Mouse (Mus musculus): ENCODE data around the gene Acp7. TPM values are rescaled to one million over a fixed set of nuclear protein-coding genes. Genes with fewer than 3 reads are reported as not detected.
"Not testable (repeated sequence)": the region's sequence is repeated elsewhere in the genome, so short reads cannot be mapped to it uniquely, and the experiment has no call there.

Gene Acp7
- polyA plus RNA-seq (2016; fragmentation: Nextera tagmentation; extraction: Ambion mirVana): not detected in 2 replicates

DNA sequence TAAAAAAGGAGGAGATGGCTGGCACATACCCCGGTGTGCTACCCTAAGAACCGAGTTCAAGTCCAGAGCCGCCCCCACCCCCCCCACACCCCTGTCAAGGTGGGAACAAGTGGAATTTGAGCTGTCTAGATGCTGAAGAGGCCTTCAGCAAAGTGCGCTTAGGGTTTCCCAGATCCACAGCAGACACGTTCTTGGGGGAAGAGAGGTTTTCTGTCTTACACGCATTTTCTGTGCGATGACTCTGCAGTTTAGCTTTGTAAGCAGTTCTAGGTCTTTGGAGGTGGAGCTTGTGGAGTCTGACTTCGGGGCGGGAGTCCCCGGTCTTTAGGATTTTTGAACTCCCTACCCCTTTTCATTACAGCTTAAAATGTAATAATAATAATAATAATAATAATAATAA lies at the start of gene Acp7:
Acp7 (minus strand) TSS at position 260 of the 400 bp plus-strand sequence.
- Histone ChIP-seq H3K27me3 (peaks cover 39% of the 10 kb centered on the region), H3K4me3 (peak within 1 kb of the TSS; percentile 25), H3K4me2 (replicated peaks) (peak within 1 kb of the TSS; percentile 43), H3K4me1 (0 out of 2 replicates have a peak, but pooled peaks cover 12% of the 10 kb centered on the region), H3K9ac (replicated peaks) (no peak within 1 kb of the TSS), H3K27ac (replicated peaks) (no peak within 1 kb of the TSS), H3K9me3 (no peaks in the 10 kb centered on the region), H3K36me3 (no peaks in the 10 kb centered on the region)
- ATAC-seq (ENCODE audit: low FRiP score, low read depth): no peak
- WGBS: 28% methylated on average over 10 of the region's 10 CpGs

DNA sequence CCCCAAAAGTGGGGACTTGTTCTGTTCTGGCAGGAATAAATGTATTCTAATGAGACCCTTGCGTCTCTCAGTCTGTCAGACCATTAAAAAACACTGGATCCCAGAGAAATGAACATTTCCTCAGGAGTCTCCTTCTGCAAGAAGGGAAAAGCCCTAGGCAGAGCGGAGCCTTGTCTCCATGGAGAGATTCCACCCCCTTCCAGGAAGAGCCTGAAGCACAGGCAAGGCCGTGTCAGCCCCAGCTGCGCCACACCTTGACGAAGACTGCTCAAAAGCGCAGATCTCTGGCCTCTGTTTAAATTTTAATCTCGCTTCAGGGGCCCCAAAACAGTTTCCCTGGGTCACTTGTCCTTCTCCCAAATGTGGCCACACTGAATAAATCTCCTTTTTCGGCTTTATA lies 46.5 kb upstream of the Acp7 start:
- H3K4me1 ChIP-seq: no peaks in the 10 kb centered on the region
- H3K4me2 ChIP-seq (replicated peaks): no peak overlapping the region
- H3K9ac ChIP-seq (replicated peaks): no peak overlapping the region
- H3K27me3 ChIP-seq: no peaks in the 10 kb centered on the region
- no peaks in the 10 kb centered on the region for H3K9me3 ChIP-seq
- no peak overlapping the region for H3K4me3 ChIP-seq
- 89% methylated on average over 8 of the region's 8 CpGs for WGBS
- H3K27ac ChIP-seq (replicated peaks): no peak overlapping the region
- no peaks in the 10 kb centered on the region for H3K36me3 ChIP-seq
- ATAC-seq (ENCODE audit: low FRiP score, low read depth): no peak

DNA sequence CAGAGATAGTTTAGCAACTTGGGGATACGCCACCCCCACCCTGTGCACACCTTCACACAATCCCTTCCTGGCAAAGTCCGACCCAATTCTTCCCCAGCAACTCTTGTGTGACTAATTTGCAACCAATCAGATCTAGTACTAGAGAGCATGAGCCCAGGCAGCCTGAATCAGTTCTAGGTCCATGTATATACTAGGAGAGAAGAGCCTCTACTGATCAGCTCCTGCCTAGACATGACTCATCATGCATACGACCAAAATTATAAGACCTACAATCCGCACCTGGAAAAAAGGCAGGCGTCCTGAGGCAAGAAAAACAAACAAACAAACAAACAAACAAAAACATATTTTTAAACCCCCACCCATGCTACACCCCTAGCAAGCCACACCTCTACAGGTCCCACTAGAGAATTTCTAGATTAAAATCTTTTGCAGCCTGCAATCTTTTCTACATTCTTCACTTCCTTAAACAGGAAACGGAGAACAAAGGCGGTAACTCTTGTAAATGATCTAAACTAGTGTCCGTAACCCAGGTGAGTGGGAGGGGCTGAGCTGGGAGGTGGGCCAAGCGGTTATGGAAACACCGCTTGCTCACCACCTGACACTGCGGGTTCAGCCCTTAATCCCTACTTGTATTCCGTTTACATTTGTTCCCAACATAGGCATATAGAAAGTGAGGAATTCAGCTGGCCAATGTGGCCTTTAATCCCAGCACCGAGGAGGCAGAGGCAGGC lies 45.8 kb upstream of the Acp7 start:
- Histone ChIP-seq H3K4me2 (replicated peaks) (no peak overlapping the region), H3K4me3 (no peak overlapping the region), H3K36me3 (no peaks in the 10 kb centered on the region), H3K4me1 (no peaks in the 10 kb centered on the region), H3K9ac (replicated peaks) (no peak overlapping the region), H3K27ac (replicated peaks) (no peak overlapping the region), H3K27me3 (no peaks in the 10 kb centered on the region), H3K9me3 (no peaks in the 10 kb centered on the region)
- ATAC-seq (ENCODE audit: low FRiP score, low read depth): no peak
- 84% methylated on average over 13 of the region's 13 CpGs for WGBS

DNA sequence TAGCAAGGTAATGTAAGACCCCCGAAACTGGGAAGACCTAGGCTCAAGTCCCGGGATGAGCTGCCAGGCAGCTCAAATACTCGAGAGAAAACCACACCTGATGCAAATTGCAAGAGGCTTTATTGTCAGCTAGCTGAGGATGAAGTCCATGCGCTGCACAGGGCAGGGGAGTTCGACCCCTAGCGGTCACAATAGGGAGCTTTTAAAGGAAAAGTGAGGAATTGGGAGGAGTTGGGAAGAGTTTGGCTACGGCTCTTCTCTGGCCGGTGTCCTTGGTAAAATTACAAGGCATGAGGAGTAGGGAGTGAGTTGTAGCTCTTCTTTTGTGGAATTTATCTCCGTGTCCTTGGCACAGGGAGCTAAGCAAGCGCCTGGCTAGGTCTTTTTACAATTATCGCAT lies 44.6 kb upstream of the Acp7 start:
- ATAC-seq (ENCODE audit: low FRiP score, low read depth): no peak
- no peaks in the 10 kb centered on the region for H3K36me3 ChIP-seq
- H3K4me3 ChIP-seq: no peak overlapping the region
- H3K9ac ChIP-seq (replicated peaks): no peak overlapping the region
- no peak overlapping the region for H3K4me2 ChIP-seq (replicated peaks)
- no peak overlapping the region for H3K27ac ChIP-seq (replicated peaks)
- no peaks in the 10 kb centered on the region for H3K9me3 ChIP-seq
- WGBS: 47% methylated on average over 11 of the region's 11 CpGs
- H3K4me1 ChIP-seq: no peaks in the 10 kb centered on the region
- H3K27me3 ChIP-seq: no peaks in the 10 kb centered on the region

DNA sequence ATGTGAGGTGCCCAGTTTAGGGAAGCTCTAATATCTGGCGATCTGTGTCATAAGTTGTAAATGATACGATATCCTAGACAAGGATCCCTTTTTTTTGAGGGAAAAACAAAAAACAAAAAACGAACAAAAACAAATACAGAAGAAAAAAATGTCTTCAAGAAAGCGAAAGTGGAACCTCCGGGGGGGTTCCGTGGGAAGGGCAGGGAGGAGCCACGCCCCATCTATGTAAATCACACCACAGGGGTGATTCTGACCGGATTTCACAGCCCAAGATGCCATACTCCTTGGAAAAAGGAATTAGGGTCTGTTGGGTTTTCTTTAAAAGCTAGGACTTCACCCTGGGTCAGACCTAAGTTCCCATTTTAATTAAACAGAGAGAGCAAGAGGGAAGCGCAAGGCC lies 43.9 kb upstream of the Acp7 start:
- Histone ChIP-seq H3K27ac (replicated peaks) (no peak overlapping the region), H3K4me3 (no peak overlapping the region), H3K4me2 (replicated peaks) (no peak overlapping the region), H3K9me3 (no peaks in the 10 kb centered on the region), H3K36me3 (no peaks in the 10 kb centered on the region), H3K27me3 (no peaks in the 10 kb centered on the region), H3K9ac (replicated peaks) (no peak overlapping the region), H3K4me1 (no peaks in the 10 kb centered on the region)
- WGBS: 82% methylated on average over 9 of the region's 9 CpGs
- ATAC-seq (ENCODE audit: low FRiP score, low read depth): no peak

DNA sequence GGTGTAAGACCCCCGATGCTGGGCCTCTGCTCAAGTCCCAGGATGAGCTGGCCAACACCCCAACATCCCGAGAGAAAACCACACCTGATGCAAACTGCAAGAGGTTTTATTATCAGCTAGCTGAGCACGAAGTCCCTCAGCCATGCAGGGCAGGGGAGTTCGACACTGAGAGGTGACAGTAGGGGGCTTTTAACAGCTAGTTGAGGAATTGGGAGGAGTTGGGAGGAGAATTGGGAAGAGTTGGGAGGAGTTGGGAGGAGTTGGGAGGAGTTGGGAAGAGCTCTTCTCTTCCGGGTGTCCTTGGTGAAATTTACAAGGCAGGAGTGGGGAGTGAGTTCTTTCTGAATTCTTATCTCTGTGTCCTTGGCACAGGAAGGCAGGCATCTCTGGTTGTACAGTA lies 41.7 kb upstream of the Acp7 start:
- not testable (repeated sequence) for H3K27me3 ChIP-seq; H3K27ac ChIP-seq (replicated peaks); ATAC-seq (ENCODE audit: low FRiP score, low read depth); H3K36me3 ChIP-seq; H3K4me3 ChIP-seq; H3K4me1 ChIP-seq; H3K9me3 ChIP-seq; H3K4me2 ChIP-seq (replicated peaks); H3K9ac ChIP-seq (replicated peaks)
- 80% methylated on average over 5 of the region's 5 CpGs for WGBS

DNA sequence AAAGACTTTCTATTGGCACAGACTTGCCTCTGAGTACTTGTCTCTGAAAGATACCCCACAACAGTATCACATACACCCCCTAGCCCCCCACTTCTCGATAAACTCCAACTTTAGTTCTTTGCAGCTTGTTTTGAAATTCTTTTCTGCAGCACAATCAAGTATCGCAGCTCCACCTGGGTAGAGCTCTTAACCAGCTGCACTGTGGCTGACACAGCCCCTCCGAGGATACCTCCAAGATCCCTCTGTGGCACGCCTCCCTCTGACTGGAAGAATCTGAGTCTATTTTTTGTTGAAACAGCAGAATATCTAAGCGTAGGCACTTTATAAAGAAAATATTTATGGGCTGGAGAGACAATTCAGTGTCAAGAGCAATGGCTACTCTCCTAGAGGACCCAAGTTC lies 41.1 kb upstream of the Acp7 start:
- H3K27ac ChIP-seq (replicated peaks): no peak overlapping the region
- no peak for ATAC-seq (ENCODE audit: low FRiP score, low read depth)
- no peaks in the 10 kb centered on the region for H3K27me3 ChIP-seq
- 91% methylated on average over 5 of the region's 5 CpGs for WGBS
- no peaks in the 10 kb centered on the region for H3K9me3 ChIP-seq
- no peaks in the 10 kb centered on the region for H3K36me3 ChIP-seq
- H3K4me3 ChIP-seq: no peak overlapping the region
- H3K4me2 ChIP-seq (replicated peaks): no peak overlapping the region
- no peak overlapping the region for H3K9ac ChIP-seq (replicated peaks)
- no peaks in the 10 kb centered on the region for H3K4me1 ChIP-seq

DNA sequence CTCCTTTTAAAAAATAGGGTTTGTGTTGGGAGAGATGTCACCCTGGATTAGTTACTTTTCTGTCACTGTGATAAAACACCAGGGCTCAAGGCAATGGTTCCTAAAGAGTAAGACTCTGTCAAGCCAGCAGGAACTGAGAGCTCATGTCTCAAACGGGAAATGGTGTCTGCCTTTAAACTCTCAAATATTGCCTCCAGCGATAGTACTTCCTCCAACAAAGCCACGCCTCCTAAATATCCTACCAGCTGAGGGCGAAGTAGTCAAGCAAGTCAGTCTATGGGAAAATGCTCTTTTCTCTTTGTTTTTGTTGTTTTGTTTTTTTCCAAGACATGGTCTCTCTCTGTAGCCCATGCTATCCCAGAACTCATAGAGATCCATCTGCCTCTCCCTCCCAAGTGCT lies 40.0 kb upstream of the Acp7 start:
- Histone ChIP-seq H3K4me3 (no peak overlapping the region), H3K4me2 (replicated peaks) (no peak overlapping the region), H3K36me3 (no peaks in the 10 kb centered on the region), H3K9ac (replicated peaks) (no peak overlapping the region), H3K9me3 (no peaks in the 10 kb centered on the region), H3K4me1 (peaks cover 1% of the 10 kb centered on the region; the same call in 1 of the 2 replicates), H3K27ac (replicated peaks) (no peak overlapping the region), H3K27me3 (no peaks in the 10 kb centered on the region)
- 84% methylated on average over 4 of the region's 4 CpGs for WGBS
- ATAC-seq (ENCODE audit: low FRiP score, low read depth): no peak

DNA sequence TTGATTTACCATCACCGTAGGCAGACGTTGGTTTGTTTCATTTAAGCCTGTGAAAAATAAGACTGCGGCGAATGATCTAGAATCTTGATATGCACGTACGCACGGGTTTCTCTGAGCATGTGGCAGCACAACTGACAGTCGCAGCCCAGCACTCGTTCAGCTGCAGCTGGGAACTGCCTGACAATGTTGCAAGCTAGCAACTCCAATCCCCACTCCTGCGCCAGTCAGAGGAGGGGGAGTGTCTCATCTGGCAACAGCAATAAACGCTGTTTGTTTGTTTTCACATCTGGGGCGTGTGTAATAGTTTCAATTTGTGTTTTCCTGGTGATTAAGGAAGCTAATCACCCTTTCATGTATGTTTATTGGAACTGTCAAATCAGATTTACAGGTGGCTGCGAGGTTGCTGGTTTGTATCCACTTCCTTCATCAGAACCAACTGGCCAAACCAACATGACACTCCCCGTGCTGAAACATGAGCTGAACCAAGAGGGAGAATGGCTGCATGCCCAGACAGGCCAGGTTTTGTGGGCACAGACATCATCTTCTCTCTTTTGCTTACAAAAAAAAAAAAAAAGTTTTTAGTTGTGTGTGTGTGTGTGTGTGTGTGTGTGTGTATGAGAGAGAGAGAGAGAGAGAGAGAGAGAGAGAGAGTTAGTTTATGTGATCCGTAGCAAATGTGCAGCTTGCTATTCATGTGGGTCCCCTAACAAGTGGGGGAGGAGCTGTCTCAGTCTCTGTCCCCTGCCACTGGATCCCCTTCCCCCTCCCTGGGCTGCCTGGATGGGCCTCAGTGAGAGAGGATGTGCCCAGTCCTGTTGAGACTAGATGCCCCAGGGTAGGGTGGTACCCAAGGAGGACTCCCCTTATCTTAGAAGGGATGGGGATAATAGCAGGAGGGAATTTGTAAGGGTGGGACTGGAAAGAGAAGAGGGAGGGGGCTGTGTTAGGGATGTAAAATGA lies 34.8 kb upstream of the Acp7 start:
- ATAC-seq (ENCODE audit: low FRiP score, low read depth): no peak
- H3K4me3 ChIP-seq: no peak overlapping the region
- H3K36me3 ChIP-seq: no peaks in the 10 kb centered on the region
- no peak overlapping the region for H3K27ac ChIP-seq (replicated peaks)
- no peak overlapping the region; the same call in 1 of the 2 replicates for H3K9ac ChIP-seq (replicated peaks)
- H3K4me1 ChIP-seq: peaks cover 3% of the 10 kb centered on the region; the same call in 1 of the 2 replicates
- H3K9me3 ChIP-seq: no peaks in the 10 kb centered on the region
- WGBS: 44% methylated on average over 15 of the region's 15 CpGs
- H3K4me2 ChIP-seq (replicated peaks): 0 out of 2 replicates have a peak overlapping the region, but pooled peaks have one; percentile 3
- 0 out of 2 replicates have a peak, but pooled peaks cover 3% of the 10 kb centered on the region for H3K27me3 ChIP-seq

DNA sequence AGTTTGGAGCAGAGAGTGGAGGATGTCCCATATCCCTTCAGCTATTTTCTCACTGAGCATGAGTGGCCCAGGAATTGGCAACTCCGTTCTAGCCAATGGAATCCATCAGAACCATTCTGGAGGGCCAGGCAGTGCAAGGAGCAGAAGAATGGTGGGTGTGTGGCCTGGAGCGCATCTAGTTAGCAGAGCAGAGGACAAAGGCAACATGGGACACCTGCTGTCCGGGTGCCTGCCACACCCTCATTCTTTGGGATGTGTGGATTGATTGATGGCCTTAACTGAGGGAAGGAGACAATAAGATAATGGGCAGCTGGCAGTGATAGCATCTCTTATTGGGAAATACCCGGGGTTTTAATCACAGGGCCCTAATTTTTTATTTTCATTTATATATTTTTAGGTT lies 25.3 kb upstream of the Acp7 start:
- ATAC-seq (ENCODE audit: low FRiP score, low read depth): no peak
- H3K9me3 ChIP-seq: no peaks in the 10 kb centered on the region
- H3K27ac ChIP-seq (replicated peaks): no peak overlapping the region
- H3K4me1 ChIP-seq: no peaks in the 10 kb centered on the region
- H3K36me3 ChIP-seq: no peaks in the 10 kb centered on the region
- H3K4me2 ChIP-seq (replicated peaks): no peak overlapping the region
- 73% methylated on average over 4 of the region's 4 CpGs for WGBS
- no peak overlapping the region for H3K9ac ChIP-seq (replicated peaks)
- no peak overlapping the region for H3K4me3 ChIP-seq
- H3K27me3 ChIP-seq: no peaks in the 10 kb centered on the region

DNA sequence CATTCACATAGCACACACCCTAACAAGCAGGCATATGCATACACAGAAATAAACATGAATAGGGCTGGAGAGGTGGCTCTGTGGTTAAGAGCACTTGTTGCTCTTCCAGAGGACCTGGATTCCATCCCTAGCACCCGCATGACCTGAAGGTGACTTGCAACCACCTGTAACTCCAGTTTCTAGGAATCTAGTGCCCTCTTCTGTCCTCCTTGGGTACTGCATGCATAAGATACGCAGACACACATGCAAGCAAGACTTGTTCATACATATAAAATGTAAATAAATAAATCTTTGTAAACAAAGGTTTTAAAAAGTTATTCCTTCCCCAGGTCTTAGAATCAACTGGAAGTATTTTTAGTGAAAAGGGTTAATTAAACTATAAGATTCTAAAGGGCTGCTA lies 20.0 kb upstream of the Acp7 start:
- no peak overlapping the region for H3K4me2 ChIP-seq (replicated peaks)
- WGBS: 93% methylated on average over 2 of the region's 2 CpGs
- no peak overlapping the region for H3K9ac ChIP-seq (replicated peaks)
- no peaks in the 10 kb centered on the region for H3K9me3 ChIP-seq
- no peaks in the 10 kb centered on the region for H3K4me1 ChIP-seq
- H3K27me3 ChIP-seq: no peaks in the 10 kb centered on the region
- no peak overlapping the region for H3K4me3 ChIP-seq
- no peaks in the 10 kb centered on the region for H3K36me3 ChIP-seq
- no peak overlapping the region for H3K27ac ChIP-seq (replicated peaks)
- no peak for ATAC-seq (ENCODE audit: low FRiP score, low read depth)

DNA sequence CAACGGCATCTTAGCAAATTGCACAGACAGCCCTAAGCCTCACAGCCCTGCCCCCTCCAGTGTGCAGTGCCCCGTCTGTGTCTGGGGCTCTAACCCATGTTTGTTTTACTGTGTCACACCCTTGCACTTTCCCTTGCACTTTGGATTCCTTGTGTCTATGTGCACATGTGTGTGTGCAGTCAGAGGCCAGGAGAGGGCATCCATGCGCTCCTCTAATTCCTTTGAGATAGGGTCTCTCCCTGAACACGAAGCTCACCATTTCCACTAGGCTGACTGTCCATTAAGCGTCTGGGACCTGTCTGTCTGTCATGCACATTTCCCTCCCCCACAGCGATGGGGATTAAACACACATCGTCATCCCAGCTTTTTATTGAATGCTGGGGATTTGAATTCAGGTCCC lies 15.9 kb upstream of the Acp7 start:
- Histone ChIP-seq H3K9me3 (no peaks in the 10 kb centered on the region), H3K4me3 (no peak overlapping the region), H3K36me3 (no peaks in the 10 kb centered on the region), H3K4me1 (no peaks in the 10 kb centered on the region), H3K4me2 (replicated peaks) (no peak overlapping the region), H3K27me3 (no peaks in the 10 kb centered on the region), H3K9ac (replicated peaks) (no peak overlapping the region), H3K27ac (replicated peaks) (no peak overlapping the region)
- ATAC-seq (ENCODE audit: low FRiP score, low read depth): no peak
- 46% methylated on average over 7 of the region's 7 CpGs for WGBS

All from midbrain, embryonic 12.5 days (tissue).